Mouse (Mus musculus) ES-Bruce4 (cell line): ENCODE results near the gene Map7d2.

ENCODE experiments used
- CTCF ChIP-seq: IDR thresholded peaks from one replicate; pipeline ENCODE4 v1.8.1; 2011; ENCODE audit warnings: low read depth, low read length
- EP300 ChIP-seq: IDR thresholded peaks from 2 replicates; pipeline ENCODE4 v1.6.1; 2011; ENCODE audit warnings: low read depth, low read length; ENCODE audit not compliant: insufficient read depth
- POLR2A ChIP-seq: IDR thresholded peaks from one replicate; pipeline ENCODE4 v1.8.1; 2011; ENCODE audit warnings: low read length; ENCODE audit not compliant: insufficient read depth

GRCm38 (mm10) chrX:159371831-159372752, 42.3 kb upstream of the Map7d2 start, which contains the start of gene Eif1ax:
- no peak for TF ChIP-seq CTCF
- TF ChIP-seq POLR2A, result no peak
- no peak for TF ChIP-seq EP300
